Mouse (Mus musculus): Measurements from ENCODE around the gene Atrip. TPM values are rescaled to one million over a fixed set of nuclear protein-coding genes. Genes with fewer than 3 reads are reported as not detected.

The Atrip gene
- total RNA-seq, 2 experiments from 2014 or later: 28.1 to 29.0 TPM

DNA sequence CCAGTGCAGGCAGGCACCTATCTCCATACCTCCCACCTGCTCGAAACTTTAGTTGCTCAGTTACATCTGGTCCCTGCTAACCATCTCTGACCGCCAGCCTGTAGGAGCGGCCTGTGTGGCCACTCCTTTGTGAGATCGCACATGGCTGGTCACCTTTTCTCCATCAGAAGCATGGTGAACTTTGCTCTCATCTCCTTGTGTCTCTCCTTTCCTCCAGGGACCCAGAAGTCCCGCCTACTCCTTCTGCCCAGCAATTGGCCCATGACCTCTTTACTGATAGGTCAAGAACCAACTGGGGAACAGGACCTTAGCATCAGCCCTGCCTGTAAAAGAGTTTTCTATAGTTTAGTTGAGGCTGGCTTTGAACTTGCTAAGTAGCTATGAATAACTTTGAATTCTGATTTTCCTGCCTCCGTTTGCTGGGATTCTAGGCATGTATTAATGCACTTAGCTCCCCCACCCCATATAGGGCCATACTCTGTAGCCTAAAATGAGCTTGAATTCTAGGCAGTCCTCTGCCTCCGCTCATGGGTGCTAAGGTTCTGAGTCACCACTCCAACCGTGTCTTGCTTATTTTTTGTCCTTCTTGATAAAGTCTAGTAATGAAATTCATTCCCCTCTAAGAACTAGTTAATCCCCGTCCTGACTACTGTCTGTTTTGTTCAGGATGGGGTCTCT lies 23.8 kb downstream of the Atrip start:
- intact Hi-C loops (cut with DNase I): no loop called here

DNA sequence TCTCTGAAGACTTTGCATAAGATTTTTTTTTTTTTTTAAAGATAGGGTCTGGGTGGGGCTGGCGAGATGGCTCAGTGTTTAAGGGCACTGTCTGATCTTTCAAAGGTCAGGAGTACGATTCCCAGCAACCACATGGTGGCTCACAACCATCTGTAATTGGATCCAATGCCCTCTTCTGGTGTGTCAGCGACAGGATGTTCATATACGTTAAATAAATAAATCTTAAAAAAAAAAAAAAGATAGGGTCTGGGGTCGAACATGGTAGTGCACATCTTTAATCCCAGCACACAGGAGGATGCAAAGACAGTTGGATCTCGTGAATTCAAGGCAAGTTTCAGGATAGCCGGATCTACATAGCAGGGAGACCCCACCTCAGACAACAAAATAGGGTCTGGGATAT lies 24.6 kb downstream of the Atrip start:
- intact Hi-C loops (cut with DNase I): no loop called here
- no peak for DNase-seq (ENCODE audit: low spot score in 2 of 2)

More for the DNA sequence above, 23.8 kb downstream of the Atrip start:
- no peak for DNase-seq (ENCODE audit: low spot score in 2 of 2)

DNA sequence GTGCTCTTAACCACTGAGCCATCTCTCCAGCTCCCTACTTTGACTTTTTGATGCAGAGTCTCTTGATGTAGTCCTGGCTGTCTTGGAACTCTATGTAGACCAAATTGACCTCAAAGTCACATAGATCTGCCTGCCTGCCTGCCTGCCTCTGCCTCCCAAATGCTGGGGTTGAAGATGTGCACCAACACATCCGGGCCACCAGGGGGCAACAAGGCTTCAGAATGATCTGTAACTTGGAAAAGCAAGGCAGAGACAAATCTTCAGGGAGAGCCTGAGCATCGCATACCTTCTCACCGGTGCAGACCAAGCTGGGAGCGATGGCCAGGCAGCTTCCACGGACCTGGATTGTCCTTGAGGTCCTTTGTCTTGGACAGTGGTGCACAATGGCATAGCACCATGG lies 27.6 kb downstream of the Atrip start:
- intact Hi-C loops (cut with DNase I): no loop called here
- peak in 1 of 2 experiments; percentile 39 for DNase-seq (ENCODE audit: low spot score in 2 of 2)

DNA sequence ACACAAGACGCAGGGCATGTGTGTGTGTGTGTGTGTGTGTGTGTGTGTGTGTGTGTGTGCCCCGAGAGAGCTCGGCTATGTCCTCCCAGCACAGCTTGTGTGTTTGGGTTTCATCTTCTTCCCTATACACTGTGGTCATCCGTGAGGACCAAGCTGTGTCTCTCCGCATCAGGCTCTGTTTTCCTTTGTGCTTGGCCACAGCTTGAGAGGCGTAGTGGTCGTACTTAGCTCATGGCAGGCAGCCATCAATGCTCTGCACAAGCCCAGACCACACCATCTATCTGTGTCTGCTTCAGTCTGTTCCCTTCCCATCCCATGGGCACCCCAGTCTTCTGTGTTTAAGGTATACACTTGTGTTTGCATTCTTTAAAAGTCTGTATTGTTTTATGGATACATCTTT lies 32.6 kb downstream of the Atrip start:
- intact Hi-C loops (cut with DNase I): no loop called here
- no peak for DNase-seq (ENCODE audit: low spot score in 2 of 2)

DNA sequence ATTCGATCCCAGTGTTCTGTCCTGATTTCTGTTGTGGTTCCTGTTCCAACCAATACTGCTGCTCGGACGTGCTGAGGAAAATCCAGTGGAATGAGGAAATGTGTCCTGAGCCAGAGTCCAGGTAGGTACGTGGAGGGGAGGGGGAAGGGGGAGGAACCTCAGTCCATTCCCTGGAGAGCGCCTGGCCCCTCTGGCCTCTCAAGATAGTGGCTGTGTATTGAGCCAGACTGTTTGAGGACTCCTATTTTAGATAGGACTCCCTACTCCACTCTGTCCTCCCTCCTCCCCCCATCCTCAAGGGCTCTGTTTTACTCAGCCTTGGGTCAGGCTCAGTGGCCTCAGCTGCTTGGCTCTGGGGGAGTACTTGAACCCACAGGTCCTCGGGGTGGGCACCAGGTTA lies 33.0 kb downstream of the Atrip start:
- intact Hi-C loops (cut with DNase I): no loop called here
- no peak for DNase-seq (ENCODE audit: low spot score in 2 of 2)

DNA sequence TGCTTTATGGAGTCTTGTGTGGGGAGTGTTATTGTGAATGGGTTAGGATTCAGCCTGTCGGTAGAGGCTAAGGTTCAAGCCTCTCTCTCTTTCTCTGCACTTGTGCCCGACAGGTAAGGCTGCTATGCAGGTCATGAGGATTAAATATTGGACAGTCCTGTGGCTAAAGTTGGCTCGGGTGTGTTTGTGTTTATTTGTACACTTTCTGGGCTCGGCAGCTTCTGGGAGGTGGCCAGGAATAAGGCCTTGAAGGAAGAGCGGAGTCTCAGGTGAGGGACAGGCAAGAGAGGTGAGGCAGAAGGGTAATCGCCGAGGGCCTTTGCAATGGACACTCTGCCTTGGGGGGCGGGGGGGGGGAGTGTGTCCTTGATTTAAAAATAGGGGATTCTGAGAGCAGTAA lies 33.7 kb downstream of the Atrip start:
- no peak for DNase-seq (ENCODE audit: low spot score in 2 of 2)
- intact Hi-C loops (cut with DNase I): no loop called here

DNA sequence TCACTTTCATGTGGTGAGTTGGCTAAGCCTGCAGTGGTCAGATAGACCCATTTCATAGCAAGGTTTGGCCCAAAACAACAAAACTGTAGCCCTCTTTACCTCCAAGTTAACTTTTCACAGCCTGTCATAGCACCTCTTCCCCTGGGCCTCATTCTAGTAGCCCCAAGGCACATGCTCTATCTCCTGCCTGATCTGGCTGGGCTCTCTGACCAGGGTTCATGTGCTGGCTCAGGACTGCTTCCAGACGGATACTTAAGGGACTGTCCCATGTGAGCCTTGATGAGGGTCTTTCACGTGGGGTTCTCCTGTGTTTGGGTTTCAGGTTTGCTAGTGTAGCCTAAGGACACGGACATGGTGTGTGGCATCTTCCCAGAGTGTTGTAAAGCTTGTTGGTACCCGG lies 34.2 kb downstream of the Atrip start:
- intact Hi-C loops (cut with DNase I): no loop called here
- no peak for DNase-seq (ENCODE audit: low spot score in 2 of 2)

DNA sequence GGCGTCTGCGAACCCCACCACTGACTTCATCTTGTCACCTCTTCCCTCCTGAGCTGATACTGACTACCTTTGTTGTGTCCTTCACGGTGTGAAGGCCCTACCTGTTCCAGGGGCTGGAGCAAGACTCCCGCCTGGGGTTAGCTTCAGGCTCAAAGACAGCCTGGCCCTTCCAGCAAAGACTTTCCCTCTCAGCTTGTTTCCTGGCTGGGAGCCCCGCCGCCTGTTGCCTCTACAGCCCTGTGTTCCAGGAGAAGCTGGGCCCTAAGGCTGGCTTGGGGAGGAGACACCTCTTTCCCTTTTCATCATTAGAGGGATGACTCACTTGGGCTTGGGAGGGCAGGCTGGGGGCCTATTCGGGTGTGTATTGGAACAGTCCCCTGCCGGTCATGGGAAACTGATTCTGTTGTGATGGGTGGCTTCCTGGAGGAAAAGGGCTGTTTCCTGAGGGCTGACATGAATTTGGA lies 35.0 kb downstream of the Atrip start:
- no peak for DNase-seq (ENCODE audit: low spot score in 2 of 2)
- intact Hi-C loops (cut with DNase I): no loop called here

DNA sequence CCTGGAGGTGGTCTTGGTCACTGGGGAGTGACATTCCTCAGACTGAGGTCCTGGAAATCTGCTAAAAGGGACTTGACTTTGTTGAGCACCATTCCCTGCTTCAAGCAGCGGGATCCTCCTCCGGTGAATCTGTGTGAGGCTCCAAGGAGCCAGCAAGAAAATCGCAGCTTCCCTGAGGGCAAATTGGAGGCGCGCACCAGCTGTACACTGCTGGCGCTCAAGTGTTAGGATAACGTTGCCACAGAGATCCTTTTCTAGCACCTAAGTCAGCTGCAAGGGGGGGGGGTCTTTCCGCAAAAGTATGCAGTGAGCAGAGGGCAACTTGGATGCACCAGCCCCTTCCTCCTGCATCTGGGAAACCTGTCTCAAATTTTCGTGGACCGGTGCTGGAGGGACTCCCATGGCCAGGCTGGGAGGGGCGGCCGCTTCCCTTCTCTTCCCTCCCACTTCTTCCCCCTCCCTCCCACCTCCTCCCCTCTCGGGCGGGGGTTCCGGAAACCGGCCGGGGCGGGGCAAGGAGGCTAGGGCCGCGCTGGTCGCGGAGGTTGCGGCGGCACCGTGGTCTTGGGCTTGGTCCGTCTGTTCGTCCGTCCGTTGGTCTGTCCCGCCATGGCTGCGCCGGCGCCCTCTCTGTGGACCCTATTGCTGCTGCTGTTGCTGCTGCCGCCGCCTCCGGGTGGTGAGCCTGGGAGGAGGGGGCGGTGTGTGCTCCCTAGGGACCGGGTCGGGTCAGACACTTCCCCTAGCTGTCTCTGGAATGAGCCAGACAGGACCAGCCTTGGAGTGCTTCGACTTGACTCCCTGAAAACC lies 35.6 kb downstream of the Atrip start, which contains the start of gene Shisa5:
Gene Shisa5 (plus strand): TSS at position 480 of the 810 bp plus-strand sequence.
- intact Hi-C loops (cut with DNase I): no loop called here
- DNase-seq (ENCODE audit: low spot score in 2 of 2): peak in 1 of 2 experiments; percentile 25

DNA sequence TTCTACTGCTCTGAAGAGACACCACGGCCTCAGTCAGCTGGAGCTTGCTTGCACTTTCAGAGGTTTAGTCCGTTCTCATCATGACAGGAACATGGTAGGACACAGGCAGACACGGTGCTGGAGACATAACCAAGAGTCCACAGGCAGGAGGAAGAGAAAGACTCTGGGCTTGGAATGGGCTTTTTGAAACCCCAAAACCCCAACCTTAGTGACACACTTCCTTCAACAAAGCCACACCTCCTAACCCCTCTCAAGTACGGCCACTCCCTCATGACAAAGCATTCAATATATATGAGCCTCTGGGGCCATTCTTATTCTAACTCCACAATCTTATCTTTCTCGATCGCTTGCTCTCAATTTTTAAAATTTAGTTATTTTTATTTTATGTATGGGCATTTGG lies 41.5 kb downstream of the Atrip start:
- DNase-seq (ENCODE audit: low spot score in 2 of 2): no peak
- intact Hi-C loops (cut with DNase I): no loop called here

DNA sequence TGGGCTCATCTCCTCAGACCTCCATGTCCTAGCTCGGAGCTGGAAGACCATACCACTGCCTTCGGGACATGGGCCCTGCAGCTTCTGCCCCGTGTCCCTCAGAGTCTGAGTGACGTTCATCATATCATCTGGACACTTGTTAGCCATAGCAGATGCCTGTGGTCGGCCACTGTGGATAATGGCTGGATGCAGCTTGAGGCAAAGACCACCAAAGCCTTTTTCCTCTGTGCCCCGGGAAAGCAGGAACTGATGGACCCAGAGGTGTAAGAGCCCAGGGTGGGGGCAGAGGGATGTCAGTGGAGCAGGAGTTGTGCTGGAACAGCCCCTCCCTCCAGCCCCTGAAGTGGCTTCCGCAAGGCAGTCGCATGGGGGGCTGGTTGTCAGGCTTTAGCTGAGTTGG lies 42.2 kb downstream of the Atrip start:
- DNase-seq (ENCODE audit: low spot score in 2 of 2): no peak
- intact Hi-C loops (cut with DNase I): no loop called here

DNA sequence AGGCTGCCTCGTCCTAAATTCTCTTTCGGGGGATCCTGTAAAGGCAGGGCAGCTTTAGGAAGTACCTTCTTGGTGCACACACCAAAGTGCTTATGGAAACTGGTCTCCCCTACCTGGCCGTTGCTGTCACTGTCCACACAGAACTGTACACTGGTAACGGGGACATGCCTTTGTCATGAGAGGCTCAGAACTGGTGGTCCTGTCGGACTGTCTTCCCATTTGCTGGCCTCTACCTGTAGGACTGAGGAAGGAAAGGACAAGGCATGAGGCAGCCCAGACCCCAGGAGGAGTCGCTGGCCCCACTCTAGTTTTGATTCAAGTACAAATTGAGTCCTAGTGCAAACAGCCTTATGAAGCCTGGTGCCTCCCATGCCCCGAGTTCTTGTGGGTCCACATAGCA lies 42.9 kb downstream of the Atrip start:
- DNase-seq (ENCODE audit: low spot score in 2 of 2): no peak

DNA sequence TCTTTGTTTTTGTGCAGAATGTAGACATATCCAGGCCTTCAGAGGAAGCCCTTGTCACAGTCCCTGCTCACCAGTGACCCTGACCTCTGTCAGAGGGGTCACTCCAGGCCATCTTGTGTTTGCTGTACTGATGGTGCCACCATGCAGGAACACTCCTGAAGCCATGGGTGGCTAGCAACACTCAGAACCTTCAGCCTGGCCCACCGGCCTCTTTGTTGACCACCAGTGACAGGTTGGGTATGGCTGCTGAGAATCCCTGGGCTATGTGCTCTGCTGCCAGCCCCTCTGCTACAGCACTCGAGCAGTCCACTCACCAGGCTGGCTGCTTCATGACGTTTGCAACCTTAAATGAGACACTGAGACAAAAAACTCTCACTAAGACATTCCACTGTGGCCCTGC lies 43.6 kb downstream of the Atrip start:
- intact Hi-C loops (cut with DNase I): no loop called here
- DNase-seq (ENCODE audit: low spot score in 2 of 2): no peak

More for the DNA sequence above, 42.9 kb downstream of the Atrip start:
- intact Hi-C loops (cut with DNase I): no loop called here

DNA sequence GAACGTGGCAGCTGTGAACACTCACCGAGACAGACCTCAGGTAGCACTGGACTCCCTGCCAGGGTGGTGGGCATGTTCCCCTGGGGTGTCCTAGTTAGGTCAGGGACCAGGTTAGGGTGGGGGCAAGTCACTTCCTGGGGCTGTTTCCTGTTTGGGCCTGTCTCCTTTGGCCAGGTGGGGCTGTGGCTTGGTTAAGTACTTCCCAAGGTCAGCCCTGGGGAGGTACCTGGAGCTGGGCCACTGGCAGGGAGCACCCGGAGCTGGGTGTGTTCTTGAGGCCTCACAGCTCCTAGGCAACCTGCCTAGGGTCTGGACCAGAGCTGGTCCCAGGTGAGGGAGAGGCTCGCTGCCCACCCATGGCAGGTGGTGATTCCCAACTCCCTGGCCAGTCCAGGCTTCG lies 45.0 kb downstream of the Atrip start:
- DNase-seq (ENCODE audit: low spot score in 2 of 2): no peak
- intact Hi-C loops (cut with DNase I): no loop called here

DNA sequence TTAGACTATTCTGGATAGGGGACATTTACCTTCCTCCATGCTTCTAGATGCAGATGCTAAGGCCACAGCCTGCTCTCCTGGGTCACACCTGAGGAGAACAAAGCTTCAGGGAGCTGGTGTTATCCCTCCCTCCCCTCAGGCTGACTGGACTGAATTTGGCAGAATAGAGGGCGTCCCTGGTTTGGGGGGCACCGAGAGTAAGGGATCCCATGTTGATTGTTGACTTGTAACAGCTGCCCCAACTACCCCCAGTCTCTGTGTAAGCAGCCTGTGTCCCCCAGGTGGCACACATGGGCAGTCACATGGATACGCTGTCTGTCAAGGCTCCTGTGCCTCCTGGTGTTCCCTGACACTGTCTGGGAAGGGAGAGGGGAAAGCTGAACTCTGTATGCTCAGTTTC lies 45.5 kb downstream of the Atrip start:
- intact Hi-C loops (cut with DNase I): no loop called here
- DNase-seq (ENCODE audit: low spot score in 2 of 2): no peak

DNA sequence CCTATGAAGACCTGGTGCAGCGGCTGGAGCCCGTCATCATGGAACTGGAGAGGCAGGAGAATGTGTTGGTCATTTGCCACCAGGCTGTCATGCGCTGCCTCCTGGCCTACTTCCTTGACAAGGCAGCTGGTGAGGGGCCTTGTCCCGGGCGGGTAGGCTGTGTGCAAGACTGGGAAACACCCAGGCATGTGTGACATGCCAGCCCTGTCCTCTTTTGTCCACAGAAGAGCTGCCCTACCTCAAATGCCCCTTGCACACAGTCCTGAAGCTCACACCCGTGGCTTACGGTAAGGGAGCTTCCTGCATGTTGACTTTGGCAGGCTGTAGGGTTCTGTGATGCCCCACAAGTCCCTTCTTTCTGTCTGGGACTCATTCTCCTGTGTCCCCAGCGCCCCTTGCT lies 46.4 kb downstream of the Atrip start:
- intact Hi-C loops (cut with DNase I): no loop called here
- no peak for DNase-seq (ENCODE audit: low spot score in 2 of 2)

DNA sequence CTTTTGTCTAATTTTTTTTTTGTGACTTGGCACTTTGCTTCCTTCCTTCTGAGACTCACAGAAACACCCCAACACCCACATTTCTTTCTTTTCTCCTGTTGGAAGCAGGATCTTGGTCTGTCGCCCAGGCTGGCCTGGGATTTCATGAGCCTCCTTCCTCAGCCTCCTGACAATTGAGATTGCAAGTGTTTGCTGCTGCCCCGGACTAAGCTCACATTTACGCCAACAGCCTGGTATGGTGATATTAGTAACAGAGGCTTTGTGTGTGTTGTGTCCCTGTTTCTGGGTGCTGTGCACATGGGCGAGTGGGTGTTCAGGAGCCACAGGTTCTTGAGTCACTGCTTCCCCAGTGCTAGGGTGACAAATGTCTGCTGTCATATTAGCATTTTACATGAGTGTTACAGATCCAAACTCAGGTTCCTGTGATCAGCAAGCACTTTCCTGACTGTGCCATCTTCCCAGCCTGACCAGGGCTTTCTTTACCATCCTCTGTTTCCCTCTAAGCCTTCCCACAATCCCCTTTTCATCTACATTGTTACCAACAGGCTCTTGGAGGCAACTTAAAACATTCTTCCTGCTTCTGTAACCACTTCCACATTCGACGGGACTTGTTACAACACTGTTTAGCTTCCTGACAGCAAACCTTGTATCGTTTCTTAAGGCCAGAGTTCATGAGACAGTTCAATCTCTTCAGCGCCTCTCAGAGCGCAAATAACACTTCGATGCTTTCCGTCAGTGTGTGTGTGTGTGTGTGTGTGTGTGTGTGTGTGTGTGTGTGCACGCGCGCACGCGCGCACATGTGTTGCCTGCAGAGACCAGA lies 50.8 kb downstream of the Atrip start:
- intact Hi-C loops (cut with DNase I): no loop called here
- DNase-seq (ENCODE audit: low spot score in 2 of 2): peak in 1 of 2 experiments; percentile 65

DNA sequence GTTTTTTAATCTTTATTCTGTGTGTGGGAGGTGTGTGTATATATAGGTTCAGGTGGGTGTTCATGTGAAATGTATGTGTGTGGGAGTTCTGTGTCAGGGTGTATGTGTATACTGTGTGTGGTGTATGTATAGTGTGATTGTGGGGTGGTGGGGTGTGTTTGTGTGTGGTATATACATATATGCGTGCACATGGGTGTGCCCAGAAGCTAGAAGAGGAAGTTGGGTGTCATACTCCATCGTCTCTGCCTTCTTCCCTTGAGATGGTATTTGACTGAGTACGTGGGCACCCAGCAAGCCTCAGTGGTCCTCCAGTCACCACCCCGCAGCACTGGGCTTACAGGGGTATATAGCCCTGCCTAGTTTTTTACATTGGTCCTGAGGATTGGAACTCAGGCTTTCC lies 52.5 kb downstream of the Atrip start:
- DNase-seq (ENCODE audit: low spot score in 2 of 2): peak in 1 of 2 experiments; percentile 1
- intact Hi-C loops (cut with DNase I): no loop called here

DNA sequence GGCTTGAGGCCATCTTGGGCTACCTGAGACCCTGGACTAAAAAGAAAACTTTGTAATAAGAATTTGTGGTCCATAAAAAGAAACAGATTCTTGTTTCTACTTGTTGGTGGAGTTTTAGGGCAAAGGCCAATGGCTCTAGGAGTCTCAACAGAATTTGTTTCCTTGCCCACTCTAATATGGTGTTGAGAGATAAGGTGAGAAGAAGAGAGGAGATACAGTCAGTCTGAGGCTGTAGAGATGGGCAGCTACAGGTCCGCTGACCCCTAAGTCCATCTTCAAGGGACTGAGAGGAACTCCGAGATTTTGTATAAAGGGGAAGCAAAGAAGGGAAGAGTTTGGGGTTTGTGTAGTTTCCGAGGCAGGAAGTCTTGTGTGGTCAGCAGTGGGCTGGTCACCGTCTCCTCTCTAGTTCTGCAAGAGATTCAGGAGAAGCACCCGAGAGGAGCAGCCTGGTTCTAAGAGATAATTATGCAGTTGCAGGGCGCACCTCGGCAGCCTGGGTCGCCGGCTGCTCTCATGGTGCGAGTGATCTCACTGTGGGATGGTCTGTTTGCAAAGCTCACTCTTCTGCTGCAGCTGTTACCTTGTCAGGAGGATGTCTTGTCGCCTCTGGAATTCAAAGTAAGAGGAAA lies 56.8 kb downstream of the Atrip start:
- no peak for DNase-seq (ENCODE audit: low spot score in 2 of 2)
- intact Hi-C loops (cut with DNase I): no loop called here

DNA sequence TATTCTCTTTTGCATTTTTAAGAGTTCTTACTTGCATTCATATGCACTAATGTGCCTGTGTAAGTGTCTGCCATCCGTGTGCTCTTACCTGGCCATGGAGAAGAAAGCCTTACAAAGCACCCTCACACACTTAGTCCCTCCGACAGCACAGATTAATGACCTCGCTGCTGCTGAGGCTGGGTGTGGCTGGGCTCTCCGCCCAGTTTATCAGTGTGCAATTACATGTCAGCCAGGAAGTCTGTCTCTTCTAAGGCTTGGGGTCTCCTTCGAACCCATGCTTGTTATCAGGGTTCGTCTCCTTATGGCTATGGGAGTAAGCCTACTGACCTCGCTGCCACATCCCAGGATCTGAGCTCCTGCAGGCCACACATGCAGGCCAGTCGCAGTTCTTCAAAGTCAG lies 58.5 kb downstream of the Atrip start:
- intact Hi-C loops (cut with DNase I): no loop called here
- no peak for DNase-seq (ENCODE audit: low spot score in 2 of 2)
